Mouse (Mus musculus) A20 (cell line): ENCODE results near the gene Cntn5.

Experiments used
- DNase-seq: peaks from one replicate; pipeline ENCODE4 v3.0.0-alpha.2; 2011; ENCODE audit warnings: low read depth, low spot score

Gene Cntn5

GRCm38 (mm10) chr9:9705180-9705579, 1199.4 kb downstream of the Cntn5 start:
- no peak for DNase-seq

GRCm38 (mm10) chr9:9696636-9697035, 1207.9 kb downstream of the Cntn5 start:
- no peak for DNase-seq

GRCm38 (mm10) chr9:9682348-9682884, 1222.2 kb downstream of the Cntn5 start:
- no peak for DNase-seq

DNA sequence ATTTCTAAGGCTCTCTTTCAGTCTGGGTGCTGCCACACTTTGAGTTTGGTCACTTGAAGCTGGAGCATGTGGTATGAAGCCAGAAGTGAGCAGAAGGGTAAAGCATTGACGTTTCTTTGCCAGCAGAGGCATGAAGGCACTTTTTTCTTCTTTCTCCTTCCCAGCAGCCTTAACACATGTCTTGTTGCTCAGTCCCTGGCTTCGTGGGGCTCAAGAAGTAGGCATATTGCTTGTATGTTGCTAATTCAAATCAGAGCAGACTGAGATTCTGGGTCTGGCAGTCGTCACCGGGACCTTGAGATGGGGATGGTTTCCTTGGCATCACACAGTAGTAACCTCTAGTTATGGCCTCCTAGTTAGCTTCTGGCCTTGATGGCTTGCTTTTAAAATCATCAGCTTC, 1228.5 kb downstream of the Cntn5 start:
- DNase-seq: no peak

DNA sequence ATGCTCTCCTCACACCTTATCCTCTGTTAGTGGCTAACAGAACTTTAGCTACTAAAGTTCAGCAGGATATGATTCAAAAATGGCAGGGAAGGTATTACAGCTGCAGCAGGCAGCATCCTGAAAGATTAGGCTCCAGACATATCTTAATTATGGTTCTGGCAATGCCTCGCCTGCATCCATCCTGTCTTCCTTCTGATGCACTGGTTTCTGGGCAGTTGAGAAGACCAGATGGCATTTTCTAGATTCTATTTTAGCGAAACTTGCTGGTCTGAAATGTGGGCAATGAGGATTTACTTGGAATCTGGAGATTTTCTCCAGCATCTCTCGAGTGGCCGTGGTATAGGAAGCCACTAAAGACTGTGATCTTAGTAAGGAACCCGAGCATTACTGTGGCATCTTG, 1230.0 kb downstream of the Cntn5 start:
- DNase-seq: no peak

- no peak for DNase-seq
Observed at GRCm38 (mm10) chr9:9673277-9674049, 1231.1 kb downstream of the Cntn5 start.

- DNase-seq: no peak
Observed at GRCm38 (mm10) chr9:9653463-9653862, 1251.1 kb downstream of the Cntn5 start.

DNA sequence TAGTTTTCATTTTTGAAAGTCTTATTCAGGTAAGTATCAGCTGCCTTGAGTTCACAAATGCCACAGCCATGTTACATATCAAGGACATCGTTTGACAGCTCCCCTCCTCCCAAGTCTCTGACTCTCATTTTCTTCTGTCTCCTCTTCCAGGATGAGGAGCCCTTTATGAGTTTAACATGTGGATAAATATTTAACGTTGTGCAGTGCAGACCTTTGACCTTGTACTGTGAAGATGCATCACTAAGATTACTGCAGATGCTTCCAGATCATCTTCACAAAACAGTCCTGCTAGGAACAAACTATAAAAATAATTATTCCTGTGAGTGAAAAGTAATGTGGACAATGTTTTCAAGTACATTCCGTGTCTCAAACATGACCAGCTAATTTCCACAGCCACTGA, 1257.2 kb downstream of the Cntn5 start:
- no peak for DNase-seq

GRCm38 (mm10) chr9:9646276-9646675, 1258.3 kb downstream of the Cntn5 start:
- DNase-seq: no peak
